Mouse (Mus musculus) C2C12 (cell line): ENCODE measurements around the gene Dhrs3.

ENCODE experiments used
- CTCF ChIP-seq: IDR thresholded peaks from one replicate; pipeline ENCODE4 v1.5.1; 2011; ENCODE audit not compliant: control insufficient read depth, insufficient read depth, insufficient read length
- MAX ChIP-seq: IDR thresholded peaks from one replicate; pipeline ENCODE4 v1.6.1; 2011; ENCODE audit warnings: mild to moderate bottlenecking, control low read depth
- USF1 ChIP-seq: IDR thresholded peaks from one replicate; pipeline ENCODE4 v1.6.1; 2011; ENCODE audit warnings: low read depth, mild to moderate bottlenecking, control low read depth, moderate library complexity

DNA sequence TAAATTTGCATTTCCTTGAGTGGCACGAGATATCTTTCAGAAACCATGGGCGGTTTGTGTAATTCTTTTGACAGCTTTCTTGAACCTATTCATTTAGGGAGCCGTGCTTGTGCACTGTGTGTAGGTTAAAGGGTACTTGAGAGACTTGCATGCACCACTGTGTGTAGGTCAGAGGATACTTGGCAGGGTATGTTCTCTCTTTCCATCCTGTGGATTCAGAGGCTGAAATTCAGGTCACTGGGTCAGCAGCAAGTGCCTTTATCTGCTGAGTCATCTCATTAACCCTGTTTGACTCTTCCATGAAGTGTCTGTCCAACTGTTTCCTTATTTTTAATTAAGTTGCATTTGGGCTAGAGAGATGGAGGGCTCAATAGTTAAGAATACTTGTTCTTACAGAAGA lies 69.1 kb downstream of the Dhrs3 start:
- TF ChIP-seq CTCF (no peak), MAX (no peak), USF1 (no peak)
